Mouse (Mus musculus) E14TG2a.4 (cell line): ENCODE results near the gene Gm49416.

Experiments used
- CTCF ChIP-seq: conservative IDR thresholded peaks from 2 replicates; pipeline ENCODE4 v1.5.1; 2014; ENCODE audit warnings: low read length
- NANOG ChIP-seq: IDR thresholded peaks from 2 replicates; pipeline ENCODE4 v1.6.1; 2014; ENCODE audit warnings: borderline replicate concordance, low read length, mixed read lengths
- POU5F1 ChIP-seq: IDR thresholded peaks from 2 replicates; pipeline ENCODE4 v1.6.1; 2014; ENCODE audit warnings: low read length, borderline replicate concordance

DNA sequence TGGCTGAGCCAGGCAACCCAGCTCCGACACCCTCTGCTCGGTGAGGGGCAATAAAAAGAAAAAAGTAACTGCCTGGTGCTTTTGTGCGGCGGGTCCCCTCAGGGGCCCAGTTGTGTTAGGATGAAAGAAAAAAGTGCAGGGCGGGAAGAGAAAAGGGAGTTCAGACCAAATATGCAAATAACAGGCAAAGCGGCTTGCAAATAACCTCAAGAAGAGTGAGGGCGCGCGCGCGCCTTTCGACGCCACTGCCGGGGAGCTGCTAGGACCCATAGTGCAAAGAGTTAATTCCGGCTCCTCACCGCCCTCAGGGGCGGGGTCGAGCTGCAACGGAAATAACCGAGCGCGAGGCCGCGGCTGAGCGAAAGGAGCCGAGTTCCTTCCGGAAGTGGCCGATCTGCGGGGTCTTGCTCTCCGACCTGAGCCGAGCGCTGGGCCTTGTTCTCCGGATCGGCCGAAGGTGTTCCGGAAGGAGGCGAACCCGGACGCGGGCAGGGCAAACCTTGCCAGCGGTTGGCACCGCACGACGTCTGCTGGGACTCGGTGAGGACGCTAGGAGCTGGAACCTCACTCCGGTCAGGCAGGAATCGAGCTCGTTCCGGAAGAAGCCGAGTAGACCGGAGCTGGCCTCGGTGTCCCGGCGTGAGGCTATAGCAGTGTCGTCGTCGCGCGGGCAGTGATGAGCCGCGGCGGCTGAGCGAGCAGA is 52.9 kb downstream of the Gm49416 start, which contains the start of gene Mta2:
- no peak for TF ChIP-seq CTCF
- no peak for TF ChIP-seq NANOG
- no peak for TF ChIP-seq POU5F1
